Comparison of ENCODE assay signal across 10 mouse cellular contexts in the genomic region with DNA sequence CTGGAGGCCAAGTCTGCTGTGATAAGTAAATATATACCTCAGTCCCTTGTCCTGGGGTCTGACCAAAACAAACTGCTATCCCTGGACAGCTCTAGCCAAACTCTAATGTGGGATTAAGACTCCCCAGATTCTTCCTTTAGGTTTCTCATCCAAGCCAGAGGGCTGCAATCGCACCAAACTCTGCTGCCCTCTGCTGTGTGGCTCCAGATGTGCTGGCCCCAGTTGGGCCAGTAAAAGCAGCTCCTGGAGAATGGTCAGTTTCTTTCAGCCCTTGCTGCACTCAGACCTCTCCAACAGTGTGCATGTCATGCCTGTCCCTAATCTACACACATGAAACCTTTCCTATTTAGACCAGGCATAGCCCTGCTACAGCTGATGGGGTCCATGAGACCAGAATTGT. TPM values are rescaled to one million over a fixed set of nuclear protein-coding genes. Genes with fewer than 3 reads are reported as not detected.
DNase-seq lines count a peak whose midpoint lies in the region; ATAC-seq and TF ChIP-seq lines count a peak whose summit lies in the region.
"Had no signal": no experiment of that assay in that cellular context is flagged by ENCODE, and none has a peak within 500 bp of the region (broad histone marks: within the 10 kb centered on the region; RNA-seq: fewer than 3 reads in every experiment).

No protein-coding gene starts in this region.

- TF ChIP-seq CTCF in kidney, adult 2 months (conservative IDR thresholded peaks at IDR 0.05; ENCODE audit: insufficient read depth, insufficient read length, low read depth, low read length), result peak; percentile 52

- peak; percentile 31 to 53 for DNase-seq in adrenal gland, adult (ENCODE audit: inconsistent age in 2 of 2, low spot score in 1 of 2)
- DNase-seq in adrenal gland, adult 2 months, result no peak
- peak; percentile 24 for DNase-seq in kidney, adult 2 months
- DNase-seq in kidney, adult 18-20 months, result no peak
- peak; percentile 12 for DNase-seq in urinary bladder, postnatal 25 days (ENCODE audit: low spot score)
- DNase-seq in urinary bladder, adult 2 months (ENCODE audit: low spot score), result no peak
- peak; percentile 50 for DNase-seq in testis, postnatal 10 days (ENCODE audit: low spot score)

- no peak overlapping the region for H3K27ac ChIP-seq in kidney, adult 2 months (ENCODE audit: insufficient read depth, low read depth, low read length)
- H3K27ac ChIP-seq: embryonic facial prominence, embryonic 12.5 days; limb, embryonic 15.5 days had no signal

- H3K4me1 ChIP-seq in kidney, adult 2 months (ENCODE audit: control insufficient read depth, insufficient read depth, low read length), result no peaks in the 10 kb centered on the region
- H3K4me1 ChIP-seq: embryonic facial prominence, embryonic 12.5 days; limb, embryonic 15.5 days had no signal

- no peak for TF ChIP-seq POLR2A in kidney, adult 2 months (IDR thresholded peaks at IDR 0.05; ENCODE audit: low read depth, low read length)

- WGBS in kidney, adult 2 months, result 25% methylated on average over 1 of the region's 1 CpGs

- no peaks in the 10 kb centered on the region for H3K27me3 ChIP-seq in kidney, adult 2 months (replicated peaks; ENCODE audit: control insufficient read depth, insufficient read depth, low read length)
- H3K27me3 ChIP-seq: embryonic facial prominence, embryonic 12.5 days; limb, embryonic 15.5 days had no signal

- no peaks in the 10 kb centered on the region for H3K36me3 ChIP-seq in kidney, adult 2 months (ENCODE audit: control insufficient read depth, insufficient read depth, low read length)
- H3K36me3 ChIP-seq: embryonic facial prominence, embryonic 12.5 days; limb, embryonic 15.5 days had no signal

- H3K4me3 ChIP-seq in kidney, adult 2 months (ENCODE audit: insufficient read depth, low read depth, low read length), result no peak overlapping the region
- H3K4me3 ChIP-seq: embryonic facial prominence, embryonic 12.5 days; limb, embryonic 15.5 days had no signal

- ATAC-seq in megakaryocyte, adult 5-6 weeks (ENCODE audit: poor library complexity, severe bottlenecking), result no peak

RNA-seq across cellular contexts. Expression of gene Xpnpep2, which starts 8.7 kb away (rescaled TPM):
- 1 to 10 TPM; 1.4 to 1.6 TPM for total RNA-seq in adrenal gland, adult 2 months (2021)
- 0.59 and 1.1 TPM in 2 replicates for polyA plus RNA-seq in adrenal gland, adult 2 months (2012; rRNA removed)
- polyA plus RNA-seq in kidney, adult 2 months (2012; rRNA removed), result 25.8 and 32.5 TPM in 2 replicates
- polyA plus RNA-seq in urinary bladder, adult 2 months (2012; rRNA removed), result 2.1 and 3.0 TPM in 2 replicates
- not detected in 2 replicates for total RNA-seq in megakaryocyte, adult 5-6 weeks (2015)
- total RNA-seq in megakaryocyte, adult 5-6 weeks (2017), result not detected in 2 replicates

RNA-seq across cellular contexts. Expression of gene Sash3, which starts 46.4 kb away (rescaled TPM):
- total RNA-seq in adrenal gland, adult 2 months (2021), result 1 to 10 TPM; 1.2 to 1.6 TPM
- polyA plus RNA-seq in adrenal gland, adult 2 months (2012; rRNA removed), result 1.3 and 1.4 TPM in 2 replicates
- 1.5 and 6.8 TPM in 2 replicates for polyA plus RNA-seq in kidney, adult 2 months (2012; rRNA removed)
- 2.9 and 3.0 TPM in 2 replicates for polyA plus RNA-seq in urinary bladder, adult 2 months (2012; rRNA removed)
- 96.3 and 105 TPM in 2 replicates for total RNA-seq in megakaryocyte, adult 5-6 weeks (2015)
- 146 and 154 TPM in 2 replicates for total RNA-seq in megakaryocyte, adult 5-6 weeks (2017)

Comparison
In these comparisons a context has a peak if more than half of its experiments do, and no peak if none do; other contexts are left out.
1. DNase-seq: peak in adrenal gland, adult (2 of 2), kidney, adult 2 months (single experiment), urinary bladder, postnatal 25 days (single experiment) and testis, postnatal 10 days (single experiment); none in adrenal gland, adult 2 months (single experiment), kidney, adult 18-20 months (single experiment) and urinary bladder, adult 2 months (single experiment).